In genomic region chr8:13668367-13668766, GRCm38 (mm10) we compare ENCODE assay signal across 8 mouse cellular contexts. TPM values are rescaled to one million over a fixed set of nuclear protein-coding genes. Genes with fewer than 3 reads are reported as not detected.
DNase-seq lines count a peak whose midpoint lies in the region; ATAC-seq and TF ChIP-seq lines count a peak whose summit lies in the region.

No protein-coding gene starts in this region.

- no peaks in the 10 kb centered on the region for H3K36me3 ChIP-seq in heart, postnatal 0 days (replicated peaks; ENCODE audit: control insufficient read depth, insufficient read depth, low read length)
- 0 out of 2 replicates have a peak, but pooled peaks cover 2% of the 10 kb centered on the region for H3K36me3 ChIP-seq in small intestine, adult 2 months (ENCODE audit: control insufficient read depth, insufficient read depth, low read length)

- no peak for TF ChIP-seq CTCF in lung, adult 2 months (IDR thresholded peaks at IDR 0.05; ENCODE audit: insufficient read depth, low read length)
- TF ChIP-seq CTCF in heart, postnatal 0 days (IDR thresholded peaks at IDR 0.05; ENCODE audit: low read depth), result no peak
- no peak for TF ChIP-seq CTCF in small intestine, adult 2 months (IDR thresholded peaks at IDR 0.05; ENCODE audit: extremely low read depth, insufficient read length, insufficient replicate concordance, low read depth, low read length)

- H3K9me3 ChIP-seq in heart, postnatal 0 days (replicated peaks; ENCODE audit: control insufficient read depth, low read length), result no peaks in the 10 kb centered on the region

- peak; percentile 63 to 66 for DNase-seq in lung, adult 18-20 months
- DNase-seq in lung, adult 2 months, result no peak
- peak; percentile 73 for DNase-seq in heart, postnatal 0 days (ENCODE audit: low spot score)
- peak; percentile 58 to 64 for DNase-seq in kidney, postnatal 36 days
- no peak for DNase-seq in adrenal gland, postnatal 4 days (ENCODE audit: low spot score in 2 of 2)
- no peak for DNase-seq in urinary bladder, postnatal 10 days (ENCODE audit: low spot score)
- DNase-seq in right cerebral cortex, adult 2 months (ENCODE audit: low spot score in 2 of 2), result no peak

- H3K4me1 ChIP-seq in lung, adult 2 months (ENCODE audit: control insufficient read depth, insufficient read depth, low read length), result peaks cover 29% of the 10 kb centered on the region
- peaks cover 82% of the 10 kb centered on the region for H3K4me1 ChIP-seq in heart, postnatal 0 days (ENCODE audit: control insufficient read depth, insufficient read depth)
- peaks cover 17% of the 10 kb centered on the region for H3K4me1 ChIP-seq in small intestine, adult 2 months (ENCODE audit: control insufficient read depth, insufficient read depth, insufficient read length, low read length)

- no peak overlapping the region for H3K9ac ChIP-seq in heart, postnatal 0 days (replicated peaks; ENCODE audit: low read depth, low read length)

- peak; percentile 48; the same call in 1 of the 2 replicates for TF ChIP-seq EP300 in heart, postnatal 0 days (IDR thresholded peaks at IDR 0.05; ENCODE audit: low read depth)

- no peak overlapping the region for H3K4me2 ChIP-seq in heart, postnatal 0 days (ENCODE audit: low read depth, low read length)

- no peak for TF ChIP-seq POLR2A in lung, adult 2 months (IDR thresholded peaks at IDR 0.05; ENCODE audit: borderline replicate concordance, extremely low read depth, low read depth, low read length)
- TF ChIP-seq POLR2A in small intestine, adult 2 months (IDR thresholded peaks at IDR 0.05; ENCODE audit: low read depth, low read length), result no peak

- H3K27ac ChIP-seq in heart, postnatal 0 days (ENCODE audit: low read depth), result peak overlapping the region; percentile 70
- peak overlapping the region; percentile 79 for H3K27ac ChIP-seq in small intestine, adult 2 months (ENCODE audit: insufficient read depth, low read depth, low read length)

- no peak overlapping the region for H3K4me3 ChIP-seq in lung, adult 2 months (replicated peaks; ENCODE audit: extremely low read depth, low read depth, low read length)
- H3K4me3 ChIP-seq in heart, postnatal 0 days (ENCODE audit: low read depth, low read length), result no peak overlapping the region
- H3K4me3 ChIP-seq in small intestine, adult 2 months (ENCODE audit: low read depth, low read length), result no peak overlapping the region

- peak; percentile 55; the same call in 1 of the 2 replicates for ATAC-seq in heart, postnatal 0 days (ENCODE audit: insufficient read depth, low read depth)

- no peaks in the 10 kb centered on the region for H3K27me3 ChIP-seq in heart, postnatal 0 days (ENCODE audit: control insufficient read depth, insufficient read depth, low read length)
- no peaks in the 10 kb centered on the region for H3K27me3 ChIP-seq in small intestine, adult 2 months (ENCODE audit: control insufficient read depth, insufficient read depth, low read length)

- 34% methylated on average over 10 of the region's 10 CpGs for WGBS in lung, adult 2 months
- 18% methylated on average over 10 of the region's 10 CpGs for WGBS in heart, postnatal 0 days
- 85% methylated on average over 10 of the region's 10 CpGs for WGBS in small intestine, adult 2 months

RNA-seq across cellular contexts. Expression of gene Rasa3, which starts 9.0 kb away (rescaled TPM):
- 37.1 and 43.5 TPM in 2 replicates for polyA plus RNA-seq in lung, adult 2 months (2012; rRNA removed)
- total RNA-seq in heart, postnatal 0 days (2014; rRNA removed; ENCODE audit: low replicate concordance), result 27.7 and 29.9 TPM in 2 replicates
- polyA plus RNA-seq in heart, postnatal 0 days (2015; fragmentation: Nextera tagmentation; extraction: Ambion mirVana), result 11.8 and 13.2 TPM in 2 replicates
- 8.5 and 13.1 TPM in 2 replicates for polyA plus RNA-seq in small intestine, adult 2 months (2012; rRNA removed)
- total RNA-seq in adrenal gland, postnatal 4 days (2021), result 10 to 100 TPM; 46.2 to 47.3 TPM

RNA-seq across cellular contexts. Expression of gene Cfap97d2, which starts 37.3 kb away (rescaled TPM):
- polyA plus RNA-seq in lung, adult 2 months (2012; rRNA removed), result 1.7 and 2.5 TPM in 2 replicates
- total RNA-seq in heart, postnatal 0 days (2014; rRNA removed; ENCODE audit: low replicate concordance), result not detected in 2 replicates
- 0.10 TPM in 1 of 2 replicates, not detected in the other for polyA plus RNA-seq in heart, postnatal 0 days (2015; fragmentation: Nextera tagmentation; extraction: Ambion mirVana)
- not detected in 2 replicates for polyA plus RNA-seq in small intestine, adult 2 months (2012; rRNA removed)
- total RNA-seq in adrenal gland, postnatal 4 days (2021), result under 1 TPM; 0.51 to 0.64 TPM

Comparison
In these comparisons a context has a peak if more than half of its experiments do, and no peak if none do; other contexts are left out.
1. DNase-seq: peak in lung, adult 18-20 months (2 of 2), heart, postnatal 0 days (single experiment) and kidney, postnatal 36 days (2 of 2); none in lung, adult 2 months (single experiment), adrenal gland, postnatal 4 days (0 of 2), urinary bladder, postnatal 10 days (single experiment) and right cerebral cortex, adult 2 months (0 of 2).